10 mouse cellular contexts compared by ENCODE assay signal in the genomic region with DNA sequence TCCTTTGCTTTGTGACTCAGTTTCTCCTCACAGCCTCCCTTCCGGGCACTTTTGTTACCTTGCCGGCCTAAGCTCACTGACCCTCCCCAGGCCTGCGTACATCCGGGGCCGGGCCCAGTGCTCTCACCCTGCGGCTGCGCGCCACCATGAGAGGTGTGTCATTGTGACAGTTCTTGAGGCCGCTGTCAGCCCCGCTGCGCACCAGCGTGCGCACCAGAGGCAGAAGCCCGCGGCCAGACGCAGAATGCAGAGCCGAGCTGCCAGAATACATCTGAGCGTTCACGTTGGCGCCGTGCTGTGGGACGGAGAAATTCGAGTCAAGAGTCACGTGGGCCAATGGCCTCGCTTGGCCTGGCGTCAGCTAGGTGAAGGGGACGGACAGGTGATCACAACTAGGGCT. TPM values are rescaled to one million over a fixed set of nuclear protein-coding genes. Genes with fewer than 3 reads are reported as not detected.
DNase-seq lines count a peak whose midpoint lies in the region; ATAC-seq lines count a peak whose summit lies in the region.
"Had no signal": no experiment of that assay in that cellular context is flagged by ENCODE, and none has a peak within 500 bp of the region (broad histone marks: within the 10 kb centered on the region; RNA-seq: fewer than 3 reads in every experiment).

No protein-coding gene starts in this region.

- DNase-seq in lung, postnatal 36 days = peak; percentile 26
- DNase-seq in lung, postnatal 14 days = no peak
- DNase-seq in midbrain, embryonic 11.5 days (ENCODE audit: low spot score, missing footprints) = no peak
- DNase-seq in layer of hippocampus, adult 18-20 months (ENCODE audit: low spot score in 2 of 2) = no peak
- no peak for DNase-seq in thymus, postnatal 14 days
- no peak for DNase-seq in thymus, adult 18-20 months

- H3K36me3 ChIP-seq in embryonic facial prominence, embryonic 13.5 days = no peaks in the 10 kb centered on the region
- H3K36me3 ChIP-seq in hindbrain, embryonic 16.5 days (ENCODE audit: control insufficient read depth, insufficient read depth, low read length) = no peaks in the 10 kb centered on the region
- H3K36me3 ChIP-seq in midbrain, embryonic 11.5 days (ENCODE audit: control insufficient read depth, insufficient read depth, low read length) = no peaks in the 10 kb centered on the region

- no peak for ATAC-seq in embryonic facial prominence, embryonic 13.5 days (ENCODE audit: insufficient number of reproducible peaks, insufficient read depth, low FRiP score, low TSS enrichment, low read depth)
- ATAC-seq in hindbrain, embryonic 16.5 days = peak; percentile 78
- peak; percentile 67 for ATAC-seq in midbrain, embryonic 11.5 days (ENCODE audit: low FRiP score)

- H3K27me3 ChIP-seq in embryonic facial prominence, embryonic 13.5 days = peaks cover 56% of the 10 kb centered on the region
- peaks cover 38% of the 10 kb centered on the region for H3K27me3 ChIP-seq in hindbrain, embryonic 16.5 days (replicated peaks; ENCODE audit: control insufficient read depth, insufficient read depth, low read length)
- H3K27me3 ChIP-seq in midbrain, embryonic 11.5 days (ENCODE audit: control insufficient read depth, insufficient read depth, low read length) = peaks cover 42% of the 10 kb centered on the region

- H3K4me1 ChIP-seq in embryonic facial prominence, embryonic 13.5 days = peaks cover 17% of the 10 kb centered on the region
- H3K4me1 ChIP-seq in hindbrain, embryonic 16.5 days (ENCODE audit: control insufficient read depth, insufficient read depth, low read depth, low read length) = peaks cover 12% of the 10 kb centered on the region; the same call in 1 of the 2 replicates
- H3K4me1 ChIP-seq in midbrain, embryonic 11.5 days (ENCODE audit: control insufficient read depth, insufficient read depth, low read length) = peaks cover 4% of the 10 kb centered on the region

- H3K9ac ChIP-seq in embryonic facial prominence, embryonic 13.5 days = peak overlapping the region; percentile 60
- peak overlapping the region; percentile 60 for H3K9ac ChIP-seq in hindbrain, embryonic 16.5 days (ENCODE audit: low read depth, low read length)
- H3K9ac ChIP-seq in midbrain, embryonic 11.5 days (ENCODE audit: low read length) = no peak overlapping the region

- H3K4me2 ChIP-seq in embryonic facial prominence, embryonic 13.5 days = peak overlapping the region; percentile 52
- H3K4me2 ChIP-seq in hindbrain, embryonic 16.5 days (ENCODE audit: low read length) = peak overlapping the region; percentile 58
- peak overlapping the region; percentile 12 for H3K4me2 ChIP-seq in midbrain, embryonic 11.5 days

- H3K9me3 ChIP-seq in embryonic facial prominence, embryonic 13.5 days = no peaks in the 10 kb centered on the region
- no peaks in the 10 kb centered on the region for H3K9me3 ChIP-seq in hindbrain, embryonic 16.5 days (ENCODE audit: control insufficient read depth, low read length)
- H3K9me3 ChIP-seq in midbrain, embryonic 11.5 days (ENCODE audit: control insufficient read depth, low read length) = no peaks in the 10 kb centered on the region

- H3K4me3 ChIP-seq in embryonic facial prominence, embryonic 13.5 days = peak overlapping the region; percentile 19
- H3K4me3 ChIP-seq in hindbrain, embryonic 16.5 days (ENCODE audit: low read length) = peak overlapping the region; percentile 35
- no peak overlapping the region for H3K4me3 ChIP-seq in midbrain, embryonic 11.5 days (ENCODE audit: low read depth, low read length)

- WGBS in embryonic facial prominence, embryonic 13.5 days = 6% methylated on average over 27 of the region's 27 CpGs
- 5% methylated on average over 27 of the region's 27 CpGs for WGBS in hindbrain, embryonic 16.5 days
- 4% methylated on average over 27 of the region's 27 CpGs for WGBS in midbrain, embryonic 11.5 days

- H3K27ac ChIP-seq in embryonic facial prominence, embryonic 13.5 days = no peak overlapping the region
- H3K27ac ChIP-seq in hindbrain, embryonic 16.5 days (ENCODE audit: low read depth, low read length) = no peak overlapping the region
- no peak overlapping the region for H3K27ac ChIP-seq in midbrain, embryonic 11.5 days (ENCODE audit: low read depth, low read length)

RNA-seq across cellular contexts. Expression of a gene that starts 12.8 kb away (rescaled TPM):
- 8.1 and 10.4 TPM in 2 replicates for polyA plus RNA-seq in embryonic facial prominence, embryonic 13.5 days (2015; fragmentation: Nextera tagmentation; extraction: Ambion mirVana)
- polyA plus RNA-seq in hindbrain, embryonic 16.5 days (2015; fragmentation: Nextera tagmentation; extraction: Ambion mirVana) = 0.34 and 0.41 TPM in 2 replicates
- not detected in 2 replicates for polyA plus RNA-seq in midbrain, embryonic 11.5 days (2014; fragmentation: Nextera tagmentation; extraction: Ambion mirVana)
- total RNA-seq in layer of hippocampus, adult 18-20 months (2021) = not detected
- total RNA-seq: left cerebral cortex, adult 8-10 months had no signal

RNA-seq across cellular contexts. Expression of a gene that starts 13.2 kb away (rescaled TPM):
- polyA plus RNA-seq in embryonic facial prominence, embryonic 13.5 days (2015; fragmentation: Nextera tagmentation; extraction: Ambion mirVana) = 2.2 and 3.6 TPM in 2 replicates
- 0.70 and 1.2 TPM in 2 replicates for polyA plus RNA-seq in hindbrain, embryonic 16.5 days (2015; fragmentation: Nextera tagmentation; extraction: Ambion mirVana)
- polyA plus RNA-seq in midbrain, embryonic 11.5 days (2014; fragmentation: Nextera tagmentation; extraction: Ambion mirVana) = 0.47 and 0.67 TPM in 2 replicates
- total RNA-seq in layer of hippocampus, adult 18-20 months (2021) = 1 to 10 TPM in 1 of 2 experiments, under 1 TPM in 1; 0.27 to 1.1 TPM

RNA-seq across cellular contexts. Expression of a gene that starts 38.6 kb away (rescaled TPM):
- polyA plus RNA-seq in embryonic facial prominence, embryonic 13.5 days (2015; fragmentation: Nextera tagmentation; extraction: Ambion mirVana) = 98.1 and 116 TPM in 2 replicates
- 24.4 and 24.6 TPM in 2 replicates for polyA plus RNA-seq in hindbrain, embryonic 16.5 days (2015; fragmentation: Nextera tagmentation; extraction: Ambion mirVana)
- 11.7 and 13.2 TPM in 2 replicates for polyA plus RNA-seq in midbrain, embryonic 11.5 days (2014; fragmentation: Nextera tagmentation; extraction: Ambion mirVana)
- total RNA-seq in layer of hippocampus, adult 18-20 months (2021) = 10 to 100 TPM; 12.4 to 12.9 TPM

RNA-seq across cellular contexts. Expression of a gene that starts 42.4 kb away (rescaled TPM):
- 0.28 and 0.72 TPM in 2 replicates for polyA plus RNA-seq in embryonic facial prominence, embryonic 13.5 days (2015; fragmentation: Nextera tagmentation; extraction: Ambion mirVana)
- polyA plus RNA-seq in hindbrain, embryonic 16.5 days (2015; fragmentation: Nextera tagmentation; extraction: Ambion mirVana) = 19.3 and 22.9 TPM in 2 replicates
- polyA plus RNA-seq in midbrain, embryonic 11.5 days (2014; fragmentation: Nextera tagmentation; extraction: Ambion mirVana) = 0.22 TPM in 1 of 2 replicates, not detected in the other
- 1 to 10 TPM; 1.2 to 2.3 TPM for total RNA-seq in layer of hippocampus, adult 18-20 months (2021)
- total RNA-seq: adrenal gland, adult 18-20 months had no signal

RNA-seq across cellular contexts. Expression of a gene that starts 51.7 kb away (rescaled TPM):
- not detected in 2 replicates for polyA plus RNA-seq in embryonic facial prominence, embryonic 13.5 days (2015; fragmentation: Nextera tagmentation; extraction: Ambion mirVana)
- polyA plus RNA-seq in hindbrain, embryonic 16.5 days (2015; fragmentation: Nextera tagmentation; extraction: Ambion mirVana) = 1.4 and 2.0 TPM in 2 replicates
- polyA plus RNA-seq in midbrain, embryonic 11.5 days (2014; fragmentation: Nextera tagmentation; extraction: Ambion mirVana) = not detected in 2 replicates
- total RNA-seq in layer of hippocampus, adult 18-20 months (2021) = not detected
- total RNA-seq: adrenal gland, adult 18-20 months; left cerebral cortex, adult 8-10 months had no signal
